Mouse (Mus musculus) thymus, adult 2 months (tissue): Measurements from ENCODE around the gene Ppil1.

Experiments
- CTCF ChIP-seq: fragments of 200-500 bp; IDR thresholded peaks from 2 replicates; pipeline ENCODE4 v1.5.1; 2012; ENCODE audit warnings: mild to moderate bottlenecking, control low read depth, low read length, moderate library complexity, borderline replicate concordance; ENCODE audit not compliant: control insufficient read depth, poor library complexity, insufficient read depth; ENCODE audit errors: extremely low read depth
- POLR2A ChIP-seq: fragments of 200-500 bp; IDR thresholded peaks from 2 replicates; pipeline ENCODE4 v1.6.1; 2012; ENCODE audit warnings: mild to moderate bottlenecking, low read length, control low read depth, moderate library complexity; ENCODE audit not compliant: control insufficient read depth, poor library complexity, insufficient read depth; ENCODE audit errors: extremely low read depth

- TF ChIP-seq CTCF (no peak), POLR2A (no peak)
Observed at GRCm38 (mm10) chr17:29295835-29296234, 31.8 kb upstream of the Ppil1 start.
